Mouse (Mus musculus) 3T3-L1 (cell line): ENCODE measurements at regions not wholly inside any gene's neighbourhood (a gene's known extent, or its start where the extent isn't known, plus 50 kb on each side); places are given as distances from the start of the nearest gene placed in this dataset.

Source experiments
- DNase-seq: peaks from one replicate; pipeline ENCODE4 v3.0.0-alpha.2; 2015; ENCODE audit warnings: low read depth, low spot score

- DNase-seq: no peak
Measured at GRCm38 (mm10) chr5:133712652-133713051, 386.9 kb upstream of the Castor2 start.

- DNase-seq: no peak
Measured at GRCm38 (mm10) chr5:133708881-133709280, 390.6 kb upstream of the Castor2 start.

GRCm38 (mm10) chr5:133686206-133686605, 413.3 kb upstream of the Castor2 start:
- DNase-seq: no peak

GRCm38 (mm10) chr5:133683021-133683420, 416.5 kb upstream of the Castor2 start:
- no peak for DNase-seq

- DNase-seq: no peak
Measured at GRCm38 (mm10) chr5:133676791-133677450, 422.6 kb upstream of the Castor2 start.

GRCm38 (mm10) chr5:133675636-133676035, 423.9 kb upstream of the Castor2 start:
- DNase-seq: no peak

- DNase-seq: no peak
Measured at GRCm38 (mm10) chr5:133666473-133666872, 433.0 kb upstream of the Castor2 start.

- no peak for DNase-seq
Measured at GRCm38 (mm10) chr5:133662474-133663256, 436.8 kb upstream of the Castor2 start.

- DNase-seq: no peak
Measured at GRCm38 (mm10) chr5:133660351-133660750, 439.2 kb upstream of the Castor2 start.

- no peak for DNase-seq
Measured at GRCm38 (mm10) chr5:133656837-133657236, 442.7 kb upstream of the Castor2 start.

- no peak for DNase-seq
Measured at GRCm38 (mm10) chr5:133653431-133653830, 446.1 kb upstream of the Castor2 start.

GRCm38 (mm10) chr5:133650246-133650645, 449.3 kb upstream of the Castor2 start:
- no peak for DNase-seq

- no peak for DNase-seq
Measured at GRCm38 (mm10) chr5:133645696-133646195, 453.8 kb upstream of the Castor2 start.

GRCm38 (mm10) chr5:133643326-133643725, 456.2 kb upstream of the Castor2 start:
- no peak for DNase-seq

- no peak for DNase-seq
Measured at GRCm38 (mm10) chr5:133634481-133634880, 465.0 kb upstream of the Castor2 start.

- no peak for DNase-seq
Measured at GRCm38 (mm10) chr5:133631812-133632211, 467.7 kb upstream of the Castor2 start.

- no peak for DNase-seq
Measured at GRCm38 (mm10) chr5:133619347-133619746, 480.2 kb upstream of the Castor2 start.

- no peak for DNase-seq
Measured at GRCm38 (mm10) chr5:133601241-133601739, 498.2 kb upstream of the Castor2 start.

- DNase-seq: no peak
Measured at GRCm38 (mm10) chr5:133600630-133601029, 498.9 kb upstream of the Castor2 start.

GRCm38 (mm10) chr5:133598105-133598504, 501.4 kb upstream of the Castor2 start:
- DNase-seq: no peak

- DNase-seq: no peak
Measured at GRCm38 (mm10) chr5:133586492-133586891, 513.0 kb upstream of the Castor2 start.

GRCm38 (mm10) chr5:133585181-133585580, 514.3 kb upstream of the Castor2 start:
- DNase-seq: no peak

GRCm38 (mm10) chr5:133576595-133576994, 522.9 kb upstream of the Castor2 start:
- no peak for DNase-seq
